Mouse (Mus musculus) layer of hippocampus, adult 18-20 months (tissue): Measurements from ENCODE around the gene Svs2. TPM values are rescaled to one million over a fixed set of nuclear protein-coding genes. Genes with fewer than 3 reads are reported as not detected.
"Not testable (repeated sequence)": the region's sequence is repeated elsewhere in the genome, so short reads cannot be mapped to it uniquely, and the experiment has no call there.

Experiments used
- DNase-seq, 2 experiments: peaks; one replicate each; pipeline ENCODE4 v3.0.0; 2022; ENCODE audit warnings: low spot score in 2 of 2
- long read RNA-seq: library from polyadenylated mRNA; stranded (forward); transcript quantifications from one replicate; pipeline ENCODE4 v2.0.0, GENCODE M21; 2021
- total RNA-seq, 2 experiments: library from RNA; stranded (reverse); gene quantifications; 2 replicates each; pipeline ENCODE4 v1.2.3; 2021

The Svs2 gene
- not detected for total RNA-seq
- long read RNA-seq, result 0 reads

DNA sequence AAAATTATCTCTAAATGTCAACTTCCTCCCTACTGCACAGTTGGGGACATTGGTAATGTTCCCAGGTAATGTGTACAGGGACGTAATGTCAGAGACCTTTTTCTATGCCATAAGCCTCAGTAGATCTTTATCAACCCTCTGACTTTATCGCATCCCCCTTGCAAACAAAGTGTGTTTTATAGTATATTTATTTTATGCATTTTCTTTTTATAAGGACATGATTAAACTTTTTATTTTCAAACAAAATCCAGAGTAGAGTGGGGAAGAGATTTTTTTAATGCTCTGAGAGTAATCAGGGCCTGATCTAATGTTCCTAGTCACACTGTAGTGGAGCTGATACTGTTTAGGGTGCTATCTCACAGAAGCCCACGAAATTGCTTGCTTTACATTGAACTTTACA, at the start of gene Svs2:
Svs2 (minus strand) TSS at position 101 of the 400 bp plus-strand sequence.
- no peak for DNase-seq

DNA sequence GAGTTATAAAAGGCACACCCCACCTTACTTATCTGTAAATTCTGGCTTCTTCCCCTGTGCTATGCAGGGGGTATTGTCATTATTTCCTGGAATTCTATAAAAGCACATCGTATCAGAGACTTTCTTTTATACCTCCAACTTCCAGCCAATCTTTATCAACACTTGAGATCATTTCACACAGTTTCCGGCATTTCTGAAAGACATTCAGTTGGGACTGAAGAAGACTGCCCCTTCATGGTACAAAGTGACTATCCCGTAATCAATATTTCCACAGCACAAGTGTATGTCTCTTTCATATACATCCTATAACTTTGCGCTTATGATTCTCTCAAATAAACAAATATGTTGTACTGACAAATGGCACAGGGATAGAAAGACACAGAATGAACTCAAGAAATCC, 40.1 kb upstream of the Svs2 start, which contains the start of gene Svs4:
Svs4 (minus strand) TSS at position 101 of the 400 bp plus-strand sequence.
- DNase-seq, result no peak

DNA sequence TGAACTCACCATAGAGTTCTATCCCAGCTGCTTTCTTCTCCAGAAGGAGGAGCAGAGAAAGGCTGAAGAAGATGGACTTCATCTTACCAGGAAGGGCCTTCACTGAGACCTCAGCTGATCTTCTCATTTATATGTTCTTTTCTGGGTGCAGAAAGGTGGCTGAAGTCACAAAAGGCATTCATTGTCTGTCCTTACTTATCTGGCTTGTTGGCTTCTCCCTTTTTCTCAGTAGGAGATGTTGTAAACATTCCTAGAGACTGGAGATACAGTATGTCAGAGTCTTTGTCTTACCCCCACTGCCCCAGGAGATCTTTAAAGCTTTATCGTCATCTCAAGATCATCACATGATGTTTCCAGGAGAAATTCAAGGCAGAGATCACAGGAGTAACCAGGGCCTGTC, 18.3 kb upstream of the Svs2 start, which contains the start of gene Svs3b:
Svs3b (minus strand) TSS at position 101 of the 400 bp plus-strand sequence.
- DNase-seq, result not testable (repeated sequence)

GRCm38 (mm10) chr2:164232671-164233070, 5.6 kb downstream of the Svs2 start:
- DNase-seq, result no peak

- no peak for DNase-seq
Observed at GRCm38 (mm10) chr2:164228361-164229070, 9.8 kb downstream of the Svs2 start.

- DNase-seq, result no peak
Observed at GRCm38 (mm10) chr2:164221522-164221921, 16.7 kb downstream of the Svs2 start, which contains the start of gene Wfdc15b. Gene Wfdc15b, minus strand, starts transcription at chr2:164221660.

- DNase-seq, result no peak
Observed at GRCm38 (mm10) chr2:164219295-164219694, 19.0 kb downstream of the Svs2 start.

DNA sequence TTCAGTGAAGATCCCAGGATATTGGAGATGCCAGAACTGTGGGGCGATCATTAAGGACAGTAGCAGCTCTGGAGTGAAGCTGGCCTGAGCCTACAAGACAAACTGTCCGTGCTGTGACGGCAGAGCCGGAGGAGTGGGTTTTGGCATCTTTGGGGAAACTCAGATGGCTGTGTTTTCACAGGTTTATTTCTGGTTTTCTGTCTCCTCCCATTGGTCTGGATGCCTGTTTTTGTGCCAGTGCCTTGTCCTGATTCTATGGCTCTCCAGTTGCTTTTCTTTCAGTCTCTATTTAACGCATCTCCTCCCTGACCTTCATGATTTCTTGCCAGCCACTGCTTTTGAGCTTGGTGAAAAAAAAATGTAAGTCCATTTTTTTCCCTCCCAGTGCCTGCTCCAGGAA, 25.6 kb downstream of the Svs2 start:
- no peak for DNase-seq

DNA sequence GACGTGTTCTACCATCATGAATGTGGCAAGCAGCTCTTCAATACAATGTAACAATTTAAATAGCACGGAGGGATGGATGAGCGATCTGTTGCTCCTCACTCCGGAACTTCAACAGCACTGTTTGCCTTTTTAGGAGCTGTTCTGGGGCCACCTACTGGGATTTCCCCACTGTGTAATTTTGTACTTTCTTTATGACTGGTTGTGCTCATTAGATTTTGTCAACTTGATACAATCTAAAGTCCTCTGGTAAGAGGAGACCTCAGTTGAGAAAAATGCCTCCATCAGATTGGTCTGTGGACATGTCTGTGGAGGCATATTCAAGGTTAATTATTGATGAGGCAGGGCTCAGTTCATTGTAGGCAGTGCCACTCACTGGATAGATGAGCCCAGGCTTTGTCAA, 27.4 kb downstream of the Svs2 start:
- no peak for DNase-seq

DNA sequence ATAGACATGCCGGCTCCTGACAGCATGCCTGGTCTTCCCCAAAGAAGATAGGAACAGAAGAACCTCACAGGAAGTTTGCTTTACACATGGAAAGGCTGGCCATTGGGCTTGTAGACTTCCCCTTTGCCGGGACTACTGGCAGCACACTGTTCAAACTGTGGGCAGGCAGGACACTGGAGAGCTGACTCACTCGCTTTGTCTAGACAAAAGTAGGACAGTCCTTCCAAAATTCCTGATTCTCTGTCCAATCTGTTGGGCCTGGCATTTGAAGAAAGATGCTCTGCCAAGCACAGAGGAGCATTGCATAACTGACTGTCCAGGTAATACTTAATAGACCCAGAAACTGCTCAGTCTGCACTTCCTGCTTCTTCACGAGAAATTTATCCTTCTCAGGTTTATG, 31.6 kb downstream of the Svs2 start:
- DNase-seq, result no peak

GRCm38 (mm10) chr2:164206011-164206410, 32.3 kb downstream of the Svs2 start:
- DNase-seq, result not testable (repeated sequence)

DNA sequence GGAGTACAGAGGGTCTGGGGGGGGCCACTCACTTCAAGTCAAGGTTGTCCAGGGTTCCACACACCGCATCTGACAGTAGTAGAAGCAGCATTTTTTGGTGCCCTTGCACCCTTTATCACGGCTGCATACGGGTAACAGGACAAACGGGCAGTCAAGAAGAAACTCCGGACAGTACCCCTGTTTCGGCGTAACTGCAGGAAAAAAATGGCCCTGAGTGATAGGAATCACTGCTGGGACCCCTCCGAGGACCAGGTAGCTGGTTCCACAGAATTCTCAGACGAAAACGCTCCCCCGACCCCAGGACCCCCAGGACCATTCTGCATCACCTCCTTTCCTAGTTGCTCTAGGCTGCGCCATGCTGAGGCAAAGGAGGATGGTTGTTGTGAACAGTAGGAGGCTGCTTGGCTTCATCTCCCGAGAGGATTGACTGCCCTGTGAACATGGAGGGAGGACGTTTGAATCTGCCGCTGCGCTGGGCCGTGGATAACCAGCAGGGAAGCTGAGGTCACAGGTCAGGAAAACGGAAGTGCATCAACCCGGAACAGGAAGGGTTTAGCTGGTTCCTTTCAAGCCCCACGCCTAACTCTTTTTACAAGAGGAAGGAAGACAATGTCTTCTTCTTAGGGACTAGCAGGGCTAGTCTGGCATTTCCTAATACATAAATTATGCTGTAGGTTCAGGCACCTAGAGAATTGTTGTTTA, 38.5 kb downstream of the Svs2 start, which contains the start of gene Wfdc15a:
Wfdc15a (minus strand) TSS at position 505 of the 702 bp plus-strand sequence.
- DNase-seq, result no peak

DNA sequence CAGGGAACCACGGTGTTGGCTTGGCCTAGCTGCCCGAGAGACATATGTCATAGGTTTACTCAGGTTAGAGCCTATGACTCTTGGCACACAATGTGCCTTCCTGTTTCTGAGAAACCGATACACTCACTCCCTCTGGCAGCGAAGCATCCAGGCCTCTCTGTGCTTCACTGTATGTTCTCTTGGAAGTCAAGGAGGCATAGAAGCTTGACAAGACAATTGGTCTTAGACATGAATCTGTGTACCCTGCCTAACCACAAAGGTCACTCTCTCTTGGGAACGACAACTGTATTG, 41.6 kb downstream of the Svs2 start:
- DNase-seq, result no peak

DNA sequence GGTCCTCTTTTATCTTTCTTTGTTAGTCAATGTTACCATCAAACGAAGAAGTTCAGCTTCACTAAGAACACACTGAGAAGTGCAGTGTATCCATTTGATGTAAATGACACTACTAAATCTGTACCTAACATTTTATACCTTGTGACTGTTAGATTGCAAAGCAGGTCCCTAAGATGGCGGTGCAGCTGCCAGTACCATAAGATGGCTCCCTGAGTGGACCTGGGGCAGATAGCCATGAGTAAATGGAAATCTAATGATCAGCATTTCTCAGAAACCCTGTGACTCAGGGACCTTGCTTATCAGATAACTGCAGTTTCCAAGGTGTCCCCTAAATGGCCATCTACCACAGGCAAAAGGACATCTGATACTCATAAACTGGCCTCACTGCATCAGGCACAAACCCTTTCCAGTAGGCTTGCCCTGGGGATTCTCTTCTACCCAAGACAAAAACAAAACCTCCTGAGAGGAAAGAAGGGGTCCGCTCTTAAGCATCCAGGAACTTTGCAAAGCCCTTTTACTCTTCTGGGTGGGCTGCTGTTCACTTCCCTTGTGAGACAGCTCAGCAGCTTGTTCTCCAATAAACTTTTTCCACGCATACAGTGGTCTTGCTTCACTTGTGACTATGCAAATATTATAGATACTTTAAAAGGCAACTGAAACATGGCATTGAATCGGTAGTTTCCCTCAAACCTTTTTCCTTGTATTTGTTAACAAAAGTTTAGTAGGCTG, 42.1 kb downstream of the Svs2 start:
- DNase-seq, result no peak

DNA sequence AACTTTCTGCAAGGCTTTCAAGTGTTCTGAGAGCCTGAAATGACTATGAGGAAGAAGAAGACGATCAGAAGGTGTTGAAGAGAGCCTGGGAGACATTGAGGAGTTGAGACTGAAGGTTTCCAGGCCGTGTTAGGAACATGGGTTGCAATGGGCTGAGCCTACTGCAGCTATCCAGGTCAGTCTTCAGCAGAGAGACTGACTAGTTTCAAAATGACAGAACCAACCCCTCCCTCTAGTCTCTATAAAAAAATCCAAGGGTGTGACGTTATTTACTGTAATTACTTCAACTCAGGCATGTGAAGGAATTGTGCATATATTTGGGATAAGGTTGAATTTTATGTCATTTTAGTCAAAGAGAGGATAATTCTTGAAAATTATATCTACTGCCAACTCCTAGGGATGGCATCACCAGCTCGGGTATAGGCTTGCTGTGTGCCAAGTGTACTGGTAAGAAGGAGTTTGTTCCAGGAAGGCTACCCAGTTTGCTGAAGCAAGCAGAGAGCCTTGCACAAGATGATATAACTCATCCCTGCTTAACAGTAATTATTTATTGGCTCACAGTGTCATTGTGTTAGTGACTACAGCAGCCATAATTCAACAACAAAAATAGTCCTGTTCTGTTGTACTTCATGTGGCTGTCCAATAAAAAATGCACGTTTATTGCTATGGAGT, 43.2 kb downstream of the Svs2 start:
- no peak for DNase-seq

- DNase-seq, result no peak
Observed at GRCm38 (mm10) chr2:164192279-164192678, 46.0 kb downstream of the Svs2 start.

- DNase-seq, result no peak
Observed at GRCm38 (mm10) chr2:164190576-164190975, 47.7 kb downstream of the Svs2 start, which contains the start of gene Wfdc12. Gene Wfdc12, minus strand, starts transcription at chr2:164190608.

DNA sequence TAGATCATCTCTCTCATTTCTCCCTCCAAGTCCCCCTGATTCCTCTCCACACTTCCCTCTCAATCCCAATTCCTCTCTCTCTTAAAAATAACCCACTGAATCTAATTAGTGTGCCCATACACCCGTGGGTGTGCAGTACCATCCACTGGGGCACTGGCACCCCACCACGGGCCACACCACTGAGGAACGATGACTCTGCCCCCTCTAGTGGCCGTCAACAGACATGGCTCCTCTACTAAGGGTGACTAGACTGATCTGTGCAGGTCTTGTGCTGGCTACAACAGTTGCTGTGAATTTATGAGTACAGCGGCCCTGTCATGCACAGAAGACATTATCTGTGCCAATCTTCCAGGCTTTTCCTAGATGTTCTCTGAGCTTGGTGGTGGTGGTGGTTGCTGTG, 49.5 kb downstream of the Svs2 start:
- no peak for DNase-seq
